Mouse (Mus musculus): ENCODE data around the gene Pnldc1. TPM values are rescaled to one million over a fixed set of nuclear protein-coding genes. Genes with fewer than 3 reads are reported as not detected.

Gene Pnldc1
- polyA plus RNA-seq, 1 experiment from 2014 or later = 0.65 TPM

GRCm38 (mm10) chr17:12858072-12858471 is 52.0 kb downstream of the Pnldc1 start:
- 51% methylated on average over 4 of the region's 4 CpGs for WGBS
- Histone ChIP-seq H3K4me3 (ENCODE audit: low read depth, low read length) (no peak overlapping the region), H3K9me3 (ENCODE audit: control insufficient read depth, low read length) (no peaks in the 10 kb centered on the region), H3K27me3 (replicated peaks; ENCODE audit: control insufficient read depth, insufficient read depth, low read length) (no peaks in the 10 kb centered on the region), H3K36me3 (ENCODE audit: control insufficient read depth, insufficient read depth, low read length) (no peaks in the 10 kb centered on the region), H3K27ac (ENCODE audit: low read depth) (no peak overlapping the region), H3K9ac (ENCODE audit: low read length) (no peak overlapping the region), H3K4me2 (ENCODE audit: low read length) (no peak overlapping the region), H3K4me1 (replicated peaks; ENCODE audit: control insufficient read depth, insufficient read depth, low read length) (no peaks in the 10 kb centered on the region)
- ATAC-seq (replicated peaks; ENCODE audit: low FRiP score, low TSS enrichment, low read depth) (no peak), DNase-seq (ENCODE audit: low spot score) (no peak)

GRCm38 (mm10) chr17:12857395-12857794 is 52.6 kb downstream of the Pnldc1 start:
- no peaks in the 10 kb centered on the region for H3K4me1 ChIP-seq (replicated peaks; ENCODE audit: control insufficient read depth, insufficient read depth, low read length)
- no peaks in the 10 kb centered on the region for H3K27me3 ChIP-seq (replicated peaks; ENCODE audit: control insufficient read depth, insufficient read depth, low read length)
- DNase-seq (ENCODE audit: low spot score) (no peak), ATAC-seq (replicated peaks; ENCODE audit: low FRiP score, low TSS enrichment, low read depth) (no peak)
- WGBS = 35% methylated on average over 3 of the region's 3 CpGs
- no peak overlapping the region for H3K9ac ChIP-seq (ENCODE audit: low read length)
- no peaks in the 10 kb centered on the region for H3K36me3 ChIP-seq (ENCODE audit: control insufficient read depth, insufficient read depth, low read length)
- H3K4me3 ChIP-seq (ENCODE audit: low read depth, low read length) = no peak overlapping the region
- H3K9me3 ChIP-seq (ENCODE audit: control insufficient read depth, low read length) = no peaks in the 10 kb centered on the region
- H3K27ac ChIP-seq (ENCODE audit: low read depth) = no peak overlapping the region
- no peak overlapping the region for H3K4me2 ChIP-seq (ENCODE audit: low read length)

- 90% methylated on average over 11 of the region's 11 CpGs for WGBS
- DNase-seq (ENCODE audit: low spot score) (no peak), ATAC-seq (replicated peaks; ENCODE audit: low FRiP score, low TSS enrichment, low read depth) (no peak)
- Histone ChIP-seq H3K36me3 (ENCODE audit: control insufficient read depth, insufficient read depth, low read length) (no peaks in the 10 kb centered on the region), H3K27me3 (replicated peaks; ENCODE audit: control insufficient read depth, insufficient read depth, low read length) (no peaks in the 10 kb centered on the region), H3K4me3 (ENCODE audit: low read depth, low read length) (no peak overlapping the region), H3K9me3 (ENCODE audit: control insufficient read depth, low read length) (no peaks in the 10 kb centered on the region), H3K9ac (ENCODE audit: low read length) (no peak overlapping the region), H3K27ac (ENCODE audit: low read depth) (no peak overlapping the region), H3K4me1 (replicated peaks; ENCODE audit: control insufficient read depth, insufficient read depth, low read length) (no peaks in the 10 kb centered on the region), H3K4me2 (ENCODE audit: low read length) (no peak overlapping the region)
Observed at GRCm38 (mm10) chr17:12854386-12854785, 55.6 kb downstream of the Pnldc1 start.

- no peak for DNase-seq (ENCODE audit: low spot score)
- Histone ChIP-seq H3K4me2 (ENCODE audit: low read length) (no peak overlapping the region), H3K9me3 (ENCODE audit: control insufficient read depth, low read length) (no peaks in the 10 kb centered on the region), H3K4me3 (ENCODE audit: low read depth, low read length) (no peak overlapping the region), H3K4me1 (replicated peaks; ENCODE audit: control insufficient read depth, insufficient read depth, low read length) (no peaks in the 10 kb centered on the region), H3K36me3 (ENCODE audit: control insufficient read depth, insufficient read depth, low read length) (no peaks in the 10 kb centered on the region), H3K27ac (ENCODE audit: low read depth) (no peak overlapping the region), H3K9ac (ENCODE audit: low read length) (no peak overlapping the region), H3K27me3 (replicated peaks; ENCODE audit: control insufficient read depth, insufficient read depth, low read length) (no peaks in the 10 kb centered on the region)
- WGBS = 84% methylated on average over 2 of the region's 2 CpGs
- no peak for ATAC-seq (replicated peaks; ENCODE audit: low FRiP score, low TSS enrichment, low read depth)
Observed at GRCm38 (mm10) chr17:12853821-12854220, 56.2 kb downstream of the Pnldc1 start.

- DNase-seq (ENCODE audit: low spot score) (no peak), ATAC-seq (replicated peaks; ENCODE audit: low FRiP score, low TSS enrichment, low read depth) (no peak)
- H3K4me1 ChIP-seq (replicated peaks; ENCODE audit: control insufficient read depth, insufficient read depth, low read length) = no peaks in the 10 kb centered on the region
- H3K9ac ChIP-seq (ENCODE audit: low read length) = no peak overlapping the region
- H3K9me3 ChIP-seq (ENCODE audit: control insufficient read depth, low read length) = no peaks in the 10 kb centered on the region
- WGBS = 77% methylated on average over 11 of the region's 11 CpGs
- H3K36me3 ChIP-seq (ENCODE audit: control insufficient read depth, insufficient read depth, low read length) = no peaks in the 10 kb centered on the region
- H3K4me3 ChIP-seq (ENCODE audit: low read depth, low read length) = no peak overlapping the region
- no peaks in the 10 kb centered on the region for H3K27me3 ChIP-seq (replicated peaks; ENCODE audit: control insufficient read depth, insufficient read depth, low read length)
- no peak overlapping the region for H3K4me2 ChIP-seq (ENCODE audit: low read length)
- no peak overlapping the region for H3K27ac ChIP-seq (ENCODE audit: low read depth)
Observed at GRCm38 (mm10) chr17:12851689-12852088, 58.3 kb downstream of the Pnldc1 start.

- Histone ChIP-seq H3K4me3 (ENCODE audit: low read depth, low read length) (no peak overlapping the region), H3K4me2 (ENCODE audit: low read length) (no peak overlapping the region), H3K27ac (ENCODE audit: low read depth) (no peak overlapping the region), H3K4me1 (replicated peaks; ENCODE audit: control insufficient read depth, insufficient read depth, low read length) (peaks cover 4% of the 10 kb centered on the region; the same call in 1 of the 2 replicates), H3K36me3 (ENCODE audit: control insufficient read depth, insufficient read depth, low read length) (no peaks in the 10 kb centered on the region), H3K27me3 (replicated peaks; ENCODE audit: control insufficient read depth, insufficient read depth, low read length) (no peaks in the 10 kb centered on the region), H3K9me3 (ENCODE audit: control insufficient read depth, low read length) (no peaks in the 10 kb centered on the region), H3K9ac (ENCODE audit: low read length) (no peak overlapping the region)
- ATAC-seq (replicated peaks; ENCODE audit: low FRiP score, low TSS enrichment, low read depth) (no peak), DNase-seq (ENCODE audit: low spot score) (no peak)
- 88% methylated on average over 8 of the region's 8 CpGs for WGBS
Observed at GRCm38 (mm10) chr17:12849778-12850382, 60.1 kb downstream of the Pnldc1 start.

GRCm38 (mm10) chr17:12847736-12848135 is 62.3 kb downstream of the Pnldc1 start:
- 53% methylated on average over 4 of the region's 4 CpGs for WGBS

GRCm38 (mm10) chr17:12846474-12846873 is 63.6 kb downstream of the Pnldc1 start:
- ATAC-seq (replicated peaks; ENCODE audit: low FRiP score, low TSS enrichment, low read depth) (no peak), DNase-seq (ENCODE audit: low spot score) (no peak)
- Histone ChIP-seq H3K27me3 (replicated peaks; ENCODE audit: control insufficient read depth, insufficient read depth, low read length) (no peaks in the 10 kb centered on the region), H3K9ac (ENCODE audit: low read length) (no peak overlapping the region), H3K9me3 (ENCODE audit: control insufficient read depth, low read length) (no peaks in the 10 kb centered on the region), H3K4me3 (ENCODE audit: low read depth, low read length) (no peak overlapping the region), H3K4me2 (ENCODE audit: low read length) (no peak overlapping the region), H3K36me3 (ENCODE audit: control insufficient read depth, insufficient read depth, low read length) (no peaks in the 10 kb centered on the region), H3K27ac (ENCODE audit: low read depth) (no peak overlapping the region), H3K4me1 (replicated peaks; ENCODE audit: control insufficient read depth, insufficient read depth, low read length) (peaks cover 4% of the 10 kb centered on the region; the same call in 1 of the 2 replicates)
- 90% methylated on average over 5 of the region's 5 CpGs for WGBS

More at GRCm38 (mm10) chr17:12847736-12848135, 62.3 kb downstream of the Pnldc1 start:
- Histone ChIP-seq H3K4me3 (ENCODE audit: low read depth, low read length) (no peak overlapping the region), H3K27me3 (replicated peaks; ENCODE audit: control insufficient read depth, insufficient read depth, low read length) (no peaks in the 10 kb centered on the region), H3K36me3 (ENCODE audit: control insufficient read depth, insufficient read depth, low read length) (no peaks in the 10 kb centered on the region), H3K27ac (ENCODE audit: low read depth) (no peak overlapping the region), H3K4me2 (ENCODE audit: low read length) (no peak overlapping the region), H3K9ac (ENCODE audit: low read length) (no peak overlapping the region), H3K9me3 (ENCODE audit: control insufficient read depth, low read length) (no peaks in the 10 kb centered on the region), H3K4me1 (replicated peaks; ENCODE audit: control insufficient read depth, insufficient read depth, low read length) (peaks cover 4% of the 10 kb centered on the region; the same call in 1 of the 2 replicates)
- no peak for DNase-seq (ENCODE audit: low spot score)
- ATAC-seq (replicated peaks; ENCODE audit: low FRiP score, low TSS enrichment, low read depth) = no peak

- H3K9me3 ChIP-seq (ENCODE audit: control insufficient read depth, low read length) = no peaks in the 10 kb centered on the region
- no peaks in the 10 kb centered on the region for H3K27me3 ChIP-seq (replicated peaks; ENCODE audit: control insufficient read depth, insufficient read depth, low read length)
- H3K4me1 ChIP-seq (replicated peaks; ENCODE audit: control insufficient read depth, insufficient read depth, low read length) = peaks cover 4% of the 10 kb centered on the region; the same call in 1 of the 2 replicates
- no peak overlapping the region for H3K9ac ChIP-seq (ENCODE audit: low read length)
- no peak overlapping the region for H3K4me3 ChIP-seq (ENCODE audit: low read depth, low read length)
- H3K36me3 ChIP-seq (ENCODE audit: control insufficient read depth, insufficient read depth, low read length) = no peaks in the 10 kb centered on the region
- no peak overlapping the region for H3K4me2 ChIP-seq (ENCODE audit: low read length)
- ATAC-seq (replicated peaks; ENCODE audit: low FRiP score, low TSS enrichment, low read depth) = no peak
- H3K27ac ChIP-seq (ENCODE audit: low read depth) = 0 out of 2 replicates have a peak overlapping the region, but pooled peaks have one; percentile 16
- 27% methylated on average over 5 of the region's 5 CpGs for WGBS
- DNase-seq (ENCODE audit: low spot score) = no peak
Observed at GRCm38 (mm10) chr17:12845862-12846261, 64.2 kb downstream of the Pnldc1 start.
